Mouse (Mus musculus) liver, embryonic 16.5 days (tissue): Measurements from ENCODE around the gene Ezh1. TPM values are rescaled to one million over a fixed set of nuclear protein-coding genes. Genes with fewer than 3 reads are reported as not detected.

Experiments
- ATAC-seq: fragments of 200-750 bp; cut with Nextera tagmentation; 2 replicates; pipeline ENCODE4 v1.8.0; 2017; ENCODE audit warnings: low read depth, mild to moderate bottlenecking, moderate number of reproducible peaks, moderate library complexity
- H3K27ac ChIP-seq: fragments of 300-500 bp; sonication (generic); 2 replicates; pipeline ENCODE4 v1.5.1; 2014; ENCODE audit warnings: mild to moderate bottlenecking, low read length
- H3K27me3 ChIP-seq: fragments of 300-500 bp; sonication (generic); 2 replicates; pipeline ENCODE4 v1.6.1; 2014; ENCODE audit warnings: low read depth, low read length, mixed read lengths; ENCODE audit not compliant: control insufficient read depth, insufficient read depth
- H3K36me3 ChIP-seq: fragments of 300-500 bp; sonication (generic); 2 replicates; pipeline ENCODE4 v1.6.1; 2014; ENCODE audit warnings: mild to moderate bottlenecking; ENCODE audit not compliant: control insufficient read depth, insufficient read depth
- H3K4me1 ChIP-seq: fragments of 300-500 bp; sonication (generic); 2 replicates; pipeline ENCODE4 v1.6.1; 2014; ENCODE audit warnings: low read depth, low read length, mixed read lengths; ENCODE audit not compliant: control insufficient read depth
- H3K4me2 ChIP-seq: fragments of 300-500 bp; sonication (generic); 2 replicates; pipeline ENCODE4 v1.6.1; 2014; ENCODE audit warnings: low read depth, low read length, mixed read lengths
- H3K4me3 ChIP-seq: fragments of 300-500 bp; sonication (generic); 2 replicates; pipeline ENCODE4 v1.5.1; 2014; ENCODE audit warnings: low read depth, mild to moderate bottlenecking, low read length
- H3K9ac ChIP-seq: fragments of 300-500 bp; sonication (generic); 2 replicates; pipeline ENCODE4 v1.6.1; 2014; ENCODE audit warnings: low read depth, low read length
- H3K9me3 ChIP-seq: fragments of 300-500 bp; sonication (generic); replicated peaks from 2 replicates; pipeline ENCODE4 v1.6.1; 2016; ENCODE audit warnings: low read length; ENCODE audit not compliant: control insufficient read depth
- WGBS: fragments of 180-500 bp; shearing (Covaris S2); extraction: QIAGEN DNeasy Blood & Tissue Kit; methylation state at CpG from one replicate; pipeline ENCODE4 v1.1.7; 2014; ENCODE audit not compliant: insufficient replicate concordance; 5-methylcytosine and 5-hydroxymethylcytosine counted together
- polyA plus RNA-seq: library from polyadenylated mRNA; unstranded; fragments of >200 nt; fragmentation: Nextera tagmentation; extraction: Ambion mirVana; gene quantifications from 2 replicates; pipeline ENCODE4 v1.2.1, GENCODE M21; 2015

Ezh1 gene
- polyA plus RNA-seq, 1 experiment from 2014 or later: 12.5 TPM

GRCm38 (mm10) chr11:101174851-101175628 lies 51.2 kb downstream of the Ezh1 start, which contains the start of gene Ccr10:
Ccr10 (minus strand) TSS chr11:101175443.
- H3K4me3 ChIP-seq: peak within 1 kb of the TSS; percentile 43; the same call in 1 of the 2 replicates
- H3K27ac ChIP-seq: no peak within 1 kb of the TSS
- H3K27me3 ChIP-seq: peaks cover 93% of the 10 kb centered on the region
- peak within 1 kb of the TSS; percentile 35; the same call in 1 of the 2 replicates for H3K9ac ChIP-seq
- no peak for ATAC-seq
- peaks cover 23% of the 10 kb centered on the region for H3K4me1 ChIP-seq
- no peaks in the 10 kb centered on the region for H3K9me3 ChIP-seq
- no peaks in the 10 kb centered on the region for H3K36me3 ChIP-seq
- WGBS: 22% methylated on average over 14 of the region's 14 CpGs
- H3K4me2 ChIP-seq: peak within 1 kb of the TSS; percentile 68; the same call in 1 of the 2 replicates

DNA sequence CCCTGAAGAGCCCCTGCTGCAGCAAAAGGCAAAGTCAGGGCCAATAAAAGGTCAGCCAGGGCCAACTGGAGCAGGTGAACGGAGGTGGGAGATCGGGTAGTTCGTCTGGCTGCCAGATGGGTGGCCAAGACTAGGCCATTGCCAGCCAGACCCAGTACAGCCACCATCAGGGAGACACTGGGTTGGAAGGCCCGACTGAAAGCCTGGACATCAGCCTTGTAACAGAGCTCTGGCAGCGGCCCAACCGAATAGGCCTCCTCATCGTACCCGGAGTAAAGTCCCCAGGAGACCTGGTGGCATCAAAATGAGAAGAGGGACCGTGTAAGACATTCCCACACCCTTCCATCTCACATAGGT lies 51.9 kb downstream of the Ezh1 start:
- WGBS: 24% methylated on average over 9 of the region's 9 CpGs
- Histone ChIP-seq H3K27me3 (peaks cover 99% of the 10 kb centered on the region), H3K4me1 (peaks cover 30% of the 10 kb centered on the region), H3K27ac (no peak overlapping the region), H3K9me3 (no peaks in the 10 kb centered on the region), H3K4me2 (peak overlapping the region; percentile 68), H3K9ac (peak overlapping the region; percentile 35; the same call in 1 of the 2 replicates), H3K36me3 (no peaks in the 10 kb centered on the region), H3K4me3 (peak overlapping the region; percentile 43)
- ATAC-seq: no peak

DNA sequence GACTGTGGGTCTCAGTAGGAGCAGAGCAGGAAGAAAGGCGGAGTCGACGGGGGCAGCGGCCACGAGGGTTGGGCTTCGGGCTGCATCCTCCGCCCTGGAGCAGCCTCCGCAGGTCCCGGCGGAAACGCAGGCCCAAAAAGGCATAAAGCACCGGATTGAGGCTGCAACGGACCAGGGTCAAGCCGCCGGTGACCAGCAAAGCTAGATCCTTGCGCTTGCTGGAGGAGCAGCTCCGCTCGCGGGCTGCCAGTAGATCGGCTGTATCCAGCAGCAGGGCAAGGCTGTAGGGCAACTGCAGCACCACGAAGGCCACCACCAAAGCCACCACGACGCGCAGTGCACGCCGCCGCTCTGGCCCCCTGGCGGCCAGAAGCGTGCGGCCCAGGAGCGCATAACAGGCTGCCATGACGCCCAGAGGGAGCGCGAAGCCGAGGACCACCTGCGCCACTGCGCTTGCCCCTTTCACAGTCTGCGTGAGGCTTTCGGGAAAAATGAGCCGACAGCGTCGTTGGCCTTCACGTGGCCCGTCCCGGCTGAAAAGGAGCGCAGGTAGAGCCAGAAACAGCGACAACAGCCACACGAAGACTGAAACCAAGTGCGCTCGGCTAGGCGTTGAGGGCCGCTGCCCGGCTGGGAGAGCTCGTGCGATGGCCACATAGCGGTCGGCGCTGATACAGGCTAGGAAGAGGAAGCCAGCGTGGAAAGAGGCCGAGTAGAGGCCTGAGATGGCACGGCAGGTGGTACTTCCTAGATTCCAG lies 52.5 kb downstream of the Ezh1 start:
- Histone ChIP-seq H3K4me1 (peaks cover 30% of the 10 kb centered on the region), H3K27ac (no peak overlapping the region), H3K27me3 (peaks cover 99% of the 10 kb centered on the region), H3K9me3 (no peaks in the 10 kb centered on the region), H3K4me3 (peak overlapping the region; percentile 43), H3K4me2 (peak overlapping the region; percentile 68), H3K9ac (peak overlapping the region; percentile 35; the same call in 1 of the 2 replicates), H3K36me3 (no peaks in the 10 kb centered on the region)
- WGBS: 2% methylated on average over 61 of the region's 61 CpGs
- ATAC-seq: peak; percentile 37

DNA sequence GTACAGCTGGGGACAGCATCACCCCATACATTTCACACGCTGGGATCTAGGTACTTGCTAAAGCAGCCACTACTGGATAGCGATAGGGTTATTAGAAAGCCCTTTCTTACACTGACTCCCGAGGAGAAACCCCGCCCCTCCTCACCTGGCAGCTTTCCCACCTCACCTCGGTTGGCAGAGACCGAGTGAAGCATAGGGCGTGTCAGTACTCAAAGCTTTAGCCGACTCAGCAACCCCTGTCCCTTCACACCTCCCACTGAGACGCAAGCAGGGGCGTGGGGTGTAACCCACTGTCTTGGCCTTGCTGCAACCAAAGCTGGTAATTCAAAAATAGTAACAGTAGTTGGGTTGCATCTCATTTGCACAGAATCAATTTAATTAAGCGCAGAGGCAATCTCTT lies 53.2 kb downstream of the Ezh1 start:
- no peak overlapping the region for H3K27ac ChIP-seq
- no peak for ATAC-seq
- no peak overlapping the region for H3K4me3 ChIP-seq
- H3K36me3 ChIP-seq: no peaks in the 10 kb centered on the region
- H3K9ac ChIP-seq: no peak overlapping the region
- H3K4me2 ChIP-seq: peak overlapping the region; percentile 68; the same call in 1 of the 2 replicates
- peaks cover 99% of the 10 kb centered on the region for H3K27me3 ChIP-seq
- peaks cover 30% of the 10 kb centered on the region for H3K4me1 ChIP-seq
- no peaks in the 10 kb centered on the region for H3K9me3 ChIP-seq
- 7% methylated on average over 11 of the region's 11 CpGs for WGBS

DNA sequence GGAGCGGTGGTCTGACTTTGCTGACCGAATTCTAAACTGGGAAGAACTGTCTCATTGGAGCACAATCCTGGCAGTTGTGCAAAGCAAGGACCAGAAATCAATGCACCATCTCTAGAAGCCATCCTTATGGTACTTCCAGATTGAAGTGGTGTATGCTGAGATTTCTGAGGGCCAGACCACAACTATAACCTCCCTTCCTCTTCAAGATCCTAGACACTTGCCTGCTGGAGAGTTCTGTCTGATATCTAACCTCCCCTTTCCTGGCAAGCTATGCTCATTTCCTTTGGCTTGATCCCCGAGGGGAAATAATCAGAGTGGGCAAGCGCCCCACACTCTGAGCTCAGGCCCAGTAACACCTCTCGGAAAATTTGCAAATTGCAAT lies 53.8 kb downstream of the Ezh1 start:
- Histone ChIP-seq H3K4me3 (peak overlapping the region; percentile 55), H3K4me2 (peak overlapping the region; percentile 65), H3K9me3 (no peaks in the 10 kb centered on the region), H3K36me3 (no peaks in the 10 kb centered on the region), H3K9ac (no peak overlapping the region; the same call in 1 of the 2 replicates), H3K27ac (peak overlapping the region; percentile 54), H3K4me1 (peaks cover 30% of the 10 kb centered on the region), H3K27me3 (peaks cover 99% of the 10 kb centered on the region)
- ATAC-seq: no peak
- 4% methylated on average over 5 of the region's 5 CpGs for WGBS

- Histone ChIP-seq H3K4me3 (peak overlapping the region; percentile 55), H3K36me3 (no peaks in the 10 kb centered on the region), H3K27ac (peak overlapping the region; percentile 54), H3K4me1 (peaks cover 30% of the 10 kb centered on the region), H3K27me3 (peaks cover 99% of the 10 kb centered on the region), H3K4me2 (peak overlapping the region; percentile 65), H3K9me3 (no peaks in the 10 kb centered on the region), H3K9ac (no peak overlapping the region; the same call in 1 of the 2 replicates)
- WGBS: under 1% methylated on average over 31 of the region's 31 CpGs
- peak; percentile 43 for ATAC-seq
These were observed 54.4 kb downstream of the Ezh1 start for GRCm38 (mm10) chr11:101171721-101172433.

DNA sequence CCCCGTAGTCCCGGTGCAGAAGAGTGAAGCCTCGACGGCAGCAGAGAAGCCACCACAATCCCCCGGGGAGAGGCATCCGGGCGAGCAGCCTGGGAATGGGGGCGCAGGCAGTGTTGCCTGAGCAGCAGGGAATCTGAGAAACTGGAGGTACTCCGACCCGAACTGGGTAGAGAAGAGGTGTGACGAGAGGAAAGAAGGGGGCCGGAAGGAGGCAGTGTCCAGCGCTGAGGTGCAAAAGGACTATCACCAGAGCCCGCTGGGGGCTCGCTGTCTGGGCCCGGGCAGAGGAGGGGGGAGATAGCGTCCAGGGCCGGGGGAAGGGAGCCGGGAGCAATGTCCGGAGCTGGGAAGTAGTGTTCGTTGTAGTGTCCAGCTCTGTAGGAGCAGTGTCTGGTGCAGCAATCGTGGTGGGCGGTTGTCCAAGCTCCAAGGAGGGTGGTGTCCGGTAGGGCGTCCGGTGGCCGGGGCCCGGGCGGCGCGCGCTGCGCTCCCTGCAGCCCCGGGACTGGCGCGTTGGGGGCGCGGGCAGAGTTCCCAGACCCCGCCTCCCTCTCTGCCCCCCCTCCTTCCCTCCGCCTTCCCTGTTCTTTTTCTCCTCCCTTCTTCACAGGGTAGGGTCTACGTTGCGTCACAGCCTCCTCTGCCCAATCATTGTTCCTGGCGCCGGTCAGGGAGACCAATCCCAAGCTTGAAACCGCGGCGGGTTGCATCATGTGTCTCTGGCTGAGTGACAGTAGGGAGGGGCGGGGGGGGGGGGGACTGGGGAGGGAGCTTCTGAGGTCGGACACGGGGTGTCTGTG lies 55.3 kb downstream of the Ezh1 start, which contains the start of gene Plekhh3:
Gene Plekhh3 (minus strand): TSS at position 541 of the 800 bp plus-strand sequence.
- peak within 1 kb of the TSS; percentile 65 for H3K4me2 ChIP-seq
- WGBS: under 1% methylated on average over 50 of the region's 50 CpGs
- ATAC-seq: peak; percentile 88
- H3K36me3 ChIP-seq: no peaks in the 10 kb centered on the region
- H3K9ac ChIP-seq: peak within 1 kb of the TSS; percentile 44
- H3K27ac ChIP-seq: peak within 1 kb of the TSS; percentile 54
- H3K4me1 ChIP-seq: peaks cover 30% of the 10 kb centered on the region
- H3K9me3 ChIP-seq: no peaks in the 10 kb centered on the region
- peaks cover 99% of the 10 kb centered on the region for H3K27me3 ChIP-seq
- H3K4me3 ChIP-seq: peak within 1 kb of the TSS; percentile 55

DNA sequence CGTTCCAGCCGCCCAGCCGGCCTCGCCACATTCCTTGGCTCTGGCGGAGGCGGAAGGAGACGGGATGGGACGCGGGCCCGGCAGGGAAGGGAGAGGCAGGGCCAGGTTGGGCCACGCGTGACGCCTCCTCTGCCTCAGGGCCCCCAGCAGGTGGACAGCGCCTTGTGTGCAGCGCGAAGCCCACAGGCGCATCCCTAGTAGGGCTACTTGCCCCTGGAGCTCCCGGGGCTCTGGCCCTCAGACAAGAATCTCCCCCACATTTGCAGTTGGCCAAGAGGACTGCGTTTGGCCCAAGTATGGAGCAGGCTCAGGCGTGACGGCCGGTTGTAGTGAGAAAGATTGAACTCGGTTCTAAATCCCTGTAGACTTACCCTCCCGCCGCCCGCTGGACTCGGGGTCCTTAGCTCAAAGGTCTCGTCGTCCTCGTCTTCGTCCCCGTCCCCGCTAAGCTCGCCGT lies 55.9 kb downstream of the Ezh1 start, which contains the start of gene Cntnap1:
Gene Cntnap1 (plus strand): TSS at position 170 of the 457 bp plus-strand sequence.
- Histone ChIP-seq H3K4me2 (peak within 1 kb of the TSS; percentile 65), H3K27me3 (peaks cover 99% of the 10 kb centered on the region), H3K27ac (0 out of 2 replicates have a peak within 1 kb of the TSS, but pooled peaks have one; percentile 16), H3K4me1 (peaks cover 31% of the 10 kb centered on the region), H3K36me3 (no peaks in the 10 kb centered on the region), H3K9me3 (no peaks in the 10 kb centered on the region), H3K9ac (peak within 1 kb of the TSS; percentile 44), H3K4me3 (peak within 1 kb of the TSS; percentile 55)
- ATAC-seq: no peak
- 2% methylated on average over 34 of the region's 35 CpGs for WGBS
